Mouse (Mus musculus) liver, adult 2 months (tissue): ENCODE results near the gene Pam16.

Experiments used
- CTCF ChIP-seq: fragments of 200-500 bp; IDR thresholded peaks from 2 replicates; pipeline ENCODE4 v1.5.1; 2011; ENCODE audit warnings: low read depth, low read length, control low read depth
- POLR2A ChIP-seq: fragments of 200-500 bp; IDR thresholded peaks from 2 replicates; pipeline ENCODE4 v1.6.1; 2011; ENCODE audit warnings: low read length, control low read depth; ENCODE audit not compliant: insufficient read depth; ENCODE audit errors: extremely low read depth

- TF ChIP-seq POLR2A (no peak), CTCF (no peak)
These were observed 19.1 kb upstream of the Pam16 start for GRCm38 (mm10) chr16:4643670-4644419.
